Mouse (Mus musculus): Measurements from ENCODE around the gene Sfxn3.

The Sfxn3 gene

DNA sequence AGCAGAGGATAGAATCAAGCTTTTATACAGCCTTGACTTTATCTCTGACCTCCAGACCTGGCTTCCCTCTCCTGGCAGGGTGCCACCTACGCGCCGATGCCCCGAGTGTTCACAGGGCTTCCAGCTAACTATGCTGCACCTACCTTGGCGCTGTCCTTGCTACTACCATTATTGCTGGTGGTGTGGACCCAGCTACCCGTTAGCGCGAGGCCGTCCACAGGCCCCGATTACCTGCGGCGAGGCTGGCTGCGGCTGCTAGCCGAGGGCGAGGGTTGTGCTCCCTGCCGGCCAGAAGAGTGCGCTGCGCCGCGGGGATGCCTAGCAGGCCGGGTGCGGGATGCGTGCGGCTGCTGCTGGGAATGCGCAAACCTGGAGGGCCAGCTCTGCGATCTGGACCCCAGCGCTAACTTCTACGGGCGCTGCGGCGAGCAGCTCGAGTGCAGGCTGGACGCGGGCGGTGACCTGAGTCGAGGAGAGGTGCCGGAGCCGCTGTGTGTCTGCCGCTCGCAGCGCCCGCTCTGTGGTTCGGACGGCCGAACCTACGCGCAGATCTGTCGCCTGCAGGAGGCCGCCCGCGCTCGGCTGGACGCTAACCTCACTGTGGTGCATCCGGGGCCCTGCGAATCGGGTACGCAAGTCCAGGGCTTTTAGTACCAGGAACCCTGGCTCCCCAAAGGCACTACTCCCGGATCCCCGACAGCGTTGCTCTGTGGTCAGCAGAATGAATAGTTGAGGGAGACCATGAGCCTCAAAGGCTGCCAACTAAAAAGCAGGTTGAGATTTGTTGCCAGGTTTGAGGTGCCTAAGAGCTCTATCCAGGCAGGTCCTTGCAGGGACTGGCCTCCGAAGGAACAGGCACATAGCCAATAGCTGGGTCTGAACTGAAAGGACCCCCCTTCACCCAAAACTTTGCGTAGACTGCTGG lies 29.5 kb downstream of the Sfxn3 start:
- DNase-seq, result peak; percentile 74

DNA sequence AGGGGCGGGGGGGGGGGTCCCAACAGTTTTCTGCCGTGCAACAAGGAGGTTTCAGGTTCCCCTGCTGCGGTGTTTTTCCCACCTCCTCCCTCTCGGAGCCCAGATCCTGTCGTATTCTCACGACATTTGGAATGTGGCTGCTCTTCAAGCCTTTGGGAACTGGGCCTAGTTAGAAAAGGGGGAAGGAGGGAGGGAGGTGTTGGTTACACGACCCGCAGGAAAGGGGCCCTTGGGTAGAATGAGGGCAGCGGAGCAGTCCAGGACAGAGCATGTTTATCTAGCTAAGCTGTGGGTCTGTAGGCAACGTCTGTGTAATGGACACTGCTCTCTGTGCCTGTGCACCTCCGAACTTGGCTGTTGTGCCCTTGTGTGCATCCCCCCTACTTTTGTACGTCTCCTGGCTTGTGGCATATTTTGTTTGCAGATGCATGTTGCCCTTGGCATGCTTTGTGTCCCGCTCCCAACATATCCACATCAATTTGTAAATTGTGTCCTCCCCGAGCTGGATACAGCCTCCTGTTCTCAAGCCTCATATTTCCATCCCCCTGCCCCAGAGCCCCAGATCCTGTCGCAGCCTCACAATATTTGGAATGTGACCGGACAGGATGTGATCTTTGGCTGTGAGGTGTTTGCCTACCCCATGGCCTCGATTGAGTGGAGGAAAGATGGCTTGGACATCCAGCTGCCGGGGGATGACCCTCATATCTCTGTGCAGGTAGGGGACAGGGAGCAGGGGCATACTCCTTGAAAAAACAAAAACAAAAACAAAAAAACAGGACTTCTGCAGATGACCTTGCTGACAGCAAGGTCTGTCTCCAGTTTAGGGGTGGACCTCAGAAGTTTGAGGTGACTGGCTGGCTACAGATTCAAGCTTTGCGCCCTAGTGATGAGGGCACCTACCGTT lies 30.7 kb downstream of the Sfxn3 start:
- DNase-seq, result no peak

DNA sequence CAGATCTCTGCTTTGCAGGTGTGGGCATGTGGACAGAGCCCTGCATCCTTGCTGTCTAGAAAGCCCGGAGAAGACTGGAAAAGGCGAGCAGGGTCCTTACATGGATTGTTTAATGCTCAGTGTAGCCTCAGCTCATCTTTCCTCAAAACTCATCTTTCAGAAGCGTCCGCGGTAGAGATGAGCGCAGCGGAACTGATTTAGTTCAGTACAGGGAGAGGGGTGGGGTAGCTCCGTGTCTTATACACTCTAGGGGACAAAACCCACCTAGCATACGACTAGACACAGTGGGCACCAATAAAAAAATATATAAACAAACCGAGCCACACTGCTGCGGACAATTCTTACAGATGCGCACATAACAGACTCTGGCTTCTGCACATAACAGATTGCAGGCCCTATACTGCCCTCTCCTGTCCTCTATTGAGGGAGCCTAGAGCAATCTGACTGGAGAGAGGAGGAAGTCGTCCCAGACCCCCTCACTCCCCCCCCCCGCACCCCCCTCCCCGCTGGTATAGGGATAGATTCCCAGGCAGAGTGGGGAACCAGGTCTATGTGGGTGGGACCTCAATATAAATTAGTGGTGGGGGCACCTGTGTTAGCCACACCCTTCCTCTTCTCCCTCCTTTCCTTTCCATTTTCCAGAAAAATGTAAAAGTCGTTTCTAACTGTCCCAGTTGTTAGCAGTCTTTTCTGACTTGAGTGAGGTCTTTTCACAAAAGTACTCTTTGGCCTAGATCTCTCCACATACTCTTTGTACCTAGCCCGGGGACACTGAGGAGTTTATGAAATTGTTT lies 31.9 kb downstream of the Sfxn3 start:
- peak; percentile 5 for DNase-seq

DNA sequence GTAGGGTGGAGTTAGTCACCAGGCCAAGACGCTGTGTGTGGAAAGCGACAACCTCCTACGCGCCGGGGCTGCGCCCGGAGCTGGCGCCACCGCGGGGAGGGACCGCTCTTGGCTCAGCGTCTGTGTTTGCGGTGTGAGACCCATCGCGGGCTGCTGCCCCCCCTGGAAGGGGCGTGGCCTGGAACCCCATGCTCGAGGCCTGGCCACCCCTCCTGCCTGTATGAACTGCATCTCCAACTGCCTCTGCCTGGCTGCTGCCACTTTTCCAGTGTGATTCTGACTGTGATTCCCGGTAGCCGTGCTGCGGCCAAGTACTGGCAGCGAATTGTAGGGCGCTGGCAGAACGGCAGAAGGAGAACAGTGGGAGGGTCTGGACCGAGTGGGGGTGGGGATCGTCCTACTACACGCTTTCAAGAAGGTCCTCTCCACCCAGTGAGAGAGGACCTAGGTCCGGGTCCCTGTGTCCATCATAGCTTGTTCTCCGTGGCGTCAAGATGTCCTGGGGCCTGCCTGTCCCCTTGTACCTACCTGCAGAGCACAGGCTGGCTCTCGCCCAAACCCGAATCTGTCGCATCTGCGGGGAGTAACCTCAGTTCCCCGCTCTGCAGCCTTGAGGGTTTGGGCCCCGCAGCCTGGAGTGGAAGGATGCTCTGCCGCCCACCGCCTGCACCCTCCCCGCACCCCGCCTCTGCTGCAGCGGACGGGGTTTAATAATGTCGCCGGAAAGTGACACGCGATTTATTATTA lies 32.6 kb downstream of the Sfxn3 start:
- peak; percentile 60 for DNase-seq

DNA sequence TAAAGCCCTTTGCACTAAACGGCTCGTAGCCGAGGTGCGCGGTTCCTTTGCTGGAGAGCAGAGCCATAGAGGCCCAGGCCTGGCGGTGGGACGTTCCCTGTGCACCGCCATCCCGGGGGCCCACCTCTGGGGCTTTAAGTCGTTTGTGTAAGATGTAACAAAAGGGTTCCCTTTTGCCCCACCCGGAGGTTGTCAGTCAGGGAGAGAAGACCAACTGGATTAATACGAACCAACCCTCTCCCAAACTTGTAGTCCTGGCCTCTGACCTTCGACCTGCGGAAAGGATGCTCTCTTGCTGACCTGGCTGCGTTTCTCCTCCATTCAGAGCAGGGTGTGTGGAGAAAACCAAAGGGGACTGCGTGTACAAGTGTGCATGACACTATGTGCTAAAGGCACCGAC lies 33.4 kb downstream of the Sfxn3 start:
- peak; percentile 3 for DNase-seq

DNA sequence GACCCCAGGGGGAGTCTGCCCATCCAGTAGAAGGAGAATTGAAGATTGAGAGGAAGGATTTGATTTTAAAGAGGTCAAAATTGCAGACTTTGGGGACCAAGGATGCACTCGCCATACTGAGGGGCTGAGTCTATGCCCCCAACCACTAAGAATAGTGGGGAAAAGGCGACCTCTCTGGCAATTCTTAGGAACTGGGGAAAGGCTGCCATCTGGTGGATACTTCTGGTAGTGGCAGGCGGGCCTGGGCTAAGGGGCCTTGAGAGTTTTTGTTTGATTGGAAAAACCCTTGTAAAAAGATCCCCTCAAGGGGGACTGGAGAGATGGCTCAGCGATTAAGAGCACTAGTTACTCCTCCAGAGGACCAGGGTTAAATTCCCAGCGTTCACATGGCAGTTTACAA lies 34.0 kb downstream of the Sfxn3 start:
- peak; percentile 75 for DNase-seq

DNA sequence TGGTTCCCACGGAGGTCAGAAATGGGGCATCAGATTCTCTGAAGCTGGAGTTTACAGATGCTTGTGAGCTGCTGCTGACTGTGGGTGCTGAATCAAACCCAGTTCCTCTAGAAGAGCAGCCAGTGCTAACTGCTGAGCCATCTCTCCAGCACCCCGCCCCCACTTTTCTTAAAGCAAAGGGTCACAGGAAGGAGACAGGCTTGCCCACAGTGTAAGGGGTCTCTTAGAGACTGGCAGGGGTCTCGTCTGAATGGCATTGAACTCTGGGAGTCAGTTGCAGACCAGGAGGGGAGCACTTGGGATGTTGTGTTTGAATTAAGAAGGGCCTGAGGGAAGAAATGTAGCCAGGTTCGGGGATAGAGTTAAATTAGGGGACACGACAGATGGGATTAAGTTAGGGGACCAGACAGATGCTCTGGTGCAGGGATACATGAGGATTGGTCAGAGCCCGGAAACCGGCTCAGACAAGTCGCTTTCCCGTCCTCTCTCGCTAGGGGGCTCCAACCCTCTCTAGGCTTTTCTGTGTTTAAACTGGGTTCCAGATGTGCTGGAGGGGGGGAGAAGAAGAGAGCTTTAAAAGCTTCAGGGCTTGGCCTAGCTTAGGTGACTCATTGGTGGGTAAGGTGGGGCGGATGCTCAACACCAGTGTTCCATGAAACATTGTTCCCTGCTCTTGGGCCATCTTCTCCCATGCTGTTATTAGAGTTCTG lies 34.7 kb downstream of the Sfxn3 start:
- DNase-seq, result peak; percentile 54

DNA sequence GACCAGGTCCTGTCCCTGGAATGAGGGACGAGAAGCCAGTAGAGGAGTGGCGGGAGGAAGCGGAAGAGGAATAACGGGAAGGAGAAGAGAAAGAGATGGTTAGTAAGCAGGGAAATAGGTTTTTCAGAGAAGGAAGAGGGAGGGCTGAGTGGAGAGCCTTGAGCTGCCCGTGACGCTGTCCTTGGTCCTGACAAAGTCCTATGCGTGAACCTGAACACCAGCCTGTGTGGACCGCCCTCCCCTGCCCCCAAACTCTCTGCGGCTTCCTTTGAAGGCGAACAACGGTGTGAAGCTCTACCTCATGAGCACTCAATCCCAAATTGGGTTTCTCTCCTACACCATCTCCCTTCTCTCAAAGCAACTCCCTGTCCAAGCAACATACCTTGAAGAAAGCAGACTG lies 50.6 kb downstream of the Sfxn3 start:
- peak; percentile 26 for DNase-seq

DNA sequence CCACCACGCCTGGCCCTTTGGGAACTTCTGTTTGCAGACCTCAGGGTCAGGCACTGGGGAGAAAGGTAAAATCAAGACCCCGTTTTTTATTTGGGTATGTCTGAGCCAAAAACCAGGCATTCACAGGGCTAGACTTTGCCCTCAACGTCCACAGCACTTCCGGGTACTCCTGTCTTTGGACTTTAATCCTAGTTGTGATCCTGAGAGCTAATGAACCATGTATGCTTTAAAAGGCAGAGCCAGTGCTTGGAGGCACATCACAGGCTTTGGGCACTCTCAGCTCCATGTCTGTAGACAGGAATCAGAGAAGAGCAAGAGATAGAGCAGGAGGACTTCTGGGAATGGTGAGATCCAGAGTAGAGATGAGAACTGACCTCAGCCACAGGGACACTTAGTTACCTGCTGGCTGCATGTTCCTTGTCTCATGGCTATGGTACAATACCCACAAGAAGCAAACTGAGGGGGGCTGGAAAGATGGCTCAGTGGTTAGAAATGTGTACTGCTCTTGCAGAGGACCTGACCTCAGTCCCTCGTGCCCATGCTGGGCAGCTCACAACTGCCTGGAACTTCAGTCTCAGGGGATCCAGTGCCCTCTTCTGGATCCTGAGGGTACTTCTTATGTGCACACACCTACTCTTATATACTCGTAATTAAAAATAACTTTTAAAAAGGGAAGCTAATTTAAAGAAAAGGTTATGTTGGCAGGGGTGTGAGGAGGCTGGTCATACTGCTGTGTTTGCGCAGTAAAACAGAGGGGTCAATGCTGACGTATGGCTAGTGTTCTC lies 53.4 kb downstream of the Sfxn3 start:
- DNase-seq, result peak; percentile 21

DNA sequence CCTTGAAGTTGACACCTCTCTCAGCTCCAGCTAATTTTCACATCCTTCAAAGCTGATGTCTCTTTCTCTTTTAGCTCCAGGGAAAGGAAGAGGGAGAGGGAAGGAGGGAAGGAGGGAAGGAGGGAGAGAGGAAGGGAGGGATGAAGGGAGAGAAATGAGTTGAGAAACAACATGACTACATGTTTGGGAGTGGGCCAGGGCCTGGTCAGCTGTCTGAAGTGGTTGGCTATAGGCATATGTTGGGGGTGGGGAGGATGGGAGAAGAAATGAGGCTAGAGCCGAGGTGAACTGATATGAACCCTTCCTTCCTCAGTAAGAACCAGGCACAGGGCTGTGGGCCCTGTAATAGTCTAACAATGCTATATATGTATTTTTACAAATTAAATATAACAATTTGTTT lies 58.3 kb downstream of the Sfxn3 start:
- no peak for DNase-seq
